Mouse (Mus musculus) CH12.LX (cell line): ENCODE results near the gene Arid5b.

ENCODE experiments used
- CTCF ChIP-seq, 2 experiments: IDR thresholded peaks in 1 of 2; conservative IDR thresholded peaks in 1 of 2; 2 replicates each; pipeline ENCODE4 v1.5.1; 2011 to 2012; ENCODE audit warnings: low read depth in 2 of 2, low read length in 2 of 2, improper control_type of control experiment in 1 of 2, inconsistent platforms in 1 of 2, mild to moderate bottlenecking in 1 of 2, moderate library complexity in 1 of 2
- EP300 ChIP-seq: IDR thresholded peaks from 2 replicates; pipeline ENCODE4 v1.6.1; 2011; ENCODE audit warnings: low read length, improper control_type of control experiment
- IRF4 ChIP-seq: IDR thresholded peaks from 2 replicates; pipeline ENCODE4 v1.6.1; 2014; ENCODE audit warnings: low read depth, mild to moderate bottlenecking, inconsistent platforms, low read length, improper control_type of control experiment
- MAZ ChIP-seq: IDR thresholded peaks from 2 replicates; pipeline ENCODE4 v1.6.1; 2012; ENCODE audit warnings: low read depth, mild to moderate bottlenecking, inconsistent platforms, low read length, improper control_type of control experiment, moderate library complexity
- POLR2A ChIP-seq: IDR thresholded peaks from 2 replicates; pipeline ENCODE4 v1.6.1; 2011; ENCODE audit warnings: low read depth, mild to moderate bottlenecking, improper control_type of control experiment, low read length
- RCOR1 ChIP-seq: conservative IDR thresholded peaks from 2 replicates; pipeline ENCODE4 v1.6.1; 2012; ENCODE audit warnings: low read depth, mild to moderate bottlenecking, inconsistent platforms, low read length, improper control_type of control experiment
- ZNF384 ChIP-seq: IDR thresholded peaks from 2 replicates; pipeline ENCODE4 v1.6.1; 2012; ENCODE audit warnings: low read depth, low read length, improper control_type of control experiment, inconsistent platforms

DNA sequence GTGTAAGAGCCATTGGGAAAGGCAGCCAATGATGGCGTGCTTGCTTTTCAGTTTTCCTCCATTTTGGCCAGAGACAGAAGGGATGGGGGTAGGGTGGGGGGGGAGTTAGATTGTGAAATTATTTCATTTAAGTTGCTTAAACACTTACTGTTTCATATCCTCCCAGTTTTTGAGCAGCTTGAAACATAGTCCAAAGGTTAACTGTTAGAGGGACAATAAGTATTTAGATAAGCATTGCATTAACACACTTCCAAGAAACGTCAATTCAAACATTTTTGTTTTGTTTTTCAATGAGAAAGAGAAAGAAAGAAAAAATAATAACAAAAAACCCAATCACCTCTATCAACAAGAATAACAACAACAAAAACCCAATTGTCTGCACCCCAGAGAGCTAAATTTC lies 152.0 kb downstream of the Arid5b start:
- no peak for TF ChIP-seq ZNF384
- no peak for TF ChIP-seq POLR2A
- no peak for TF ChIP-seq MAZ
- no peak for TF ChIP-seq IRF4
- no peak for TF ChIP-seq EP300
- TF ChIP-seq RCOR1: no peak
- TF ChIP-seq CTCF (conservative IDR thresholded peaks at IDR 0.05 in 1 of 2, IDR thresholded peaks at IDR 0.05 in 1 of 2; ENCODE audit: low read depth in 2 of 2, low read length in 2 of 2): no peak
